27 mouse cellular contexts compared by ENCODE assay signal in the genomic region with DNA sequence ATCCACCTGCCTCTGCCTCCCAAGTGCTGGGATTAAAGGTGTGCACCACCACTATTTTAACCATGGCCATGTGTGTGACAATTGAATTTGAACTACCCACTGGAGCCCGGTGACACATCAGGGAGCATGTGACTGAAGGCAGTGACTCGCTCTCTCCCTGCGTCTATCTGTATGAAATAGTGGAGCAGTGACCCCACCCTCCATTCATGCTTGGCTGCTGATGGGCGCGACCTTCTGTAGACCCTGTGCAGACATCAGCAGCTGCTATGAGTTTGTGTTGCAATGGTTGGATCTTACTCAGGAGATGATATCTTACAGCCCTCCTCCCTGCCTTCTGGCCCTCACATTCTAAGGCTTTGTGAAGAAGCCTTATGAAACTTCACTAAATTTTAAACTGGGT. TPM values are rescaled to one million over a fixed set of nuclear protein-coding genes. Genes with fewer than 3 reads are reported as not detected.
DNase-seq lines count a peak whose midpoint lies in the region; ATAC-seq lines count a peak whose summit lies in the region.
"Had no signal": no experiment of that assay in that cellular context is flagged by ENCODE, and none has a peak within 500 bp of the region (broad histone marks: within the 10 kb centered on the region; RNA-seq: fewer than 3 reads in every experiment).

No protein-coding gene starts in this region.

- no peak overlapping the region for H3K9ac ChIP-seq in heart, embryonic 11.5 days (ENCODE audit: low read depth, low read length)
- no peak overlapping the region for H3K9ac ChIP-seq in kidney, embryonic 15.5 days
- no peak overlapping the region for H3K9ac ChIP-seq in hindbrain, embryonic 16.5 days (ENCODE audit: low read depth, low read length)
- H3K9ac ChIP-seq: embryonic facial prominence, embryonic 13.5 days; embryonic facial prominence, embryonic 15.5 days; forebrain, embryonic 12.5 days had no signal

- no peaks in the 10 kb centered on the region for H3K9me3 ChIP-seq in heart, embryonic 11.5 days (replicated peaks; ENCODE audit: control insufficient read depth, low read length)
- H3K9me3 ChIP-seq in kidney, embryonic 15.5 days (replicated peaks), result no peaks in the 10 kb centered on the region
- no peaks in the 10 kb centered on the region for H3K9me3 ChIP-seq in hindbrain, embryonic 16.5 days (ENCODE audit: control insufficient read depth, low read length)
- H3K9me3 ChIP-seq: embryonic facial prominence, embryonic 13.5 days; embryonic facial prominence, embryonic 15.5 days; forebrain, embryonic 10.5 days; forebrain, embryonic 12.5 days; G1E had no signal

- no peaks in the 10 kb centered on the region for H3K27me3 ChIP-seq in heart, embryonic 11.5 days (ENCODE audit: control insufficient read depth, insufficient read depth, low read length)
- no peaks in the 10 kb centered on the region for H3K27me3 ChIP-seq in kidney, embryonic 15.5 days
- no peaks in the 10 kb centered on the region for H3K27me3 ChIP-seq in hindbrain, embryonic 16.5 days (replicated peaks; ENCODE audit: control insufficient read depth, insufficient read depth, low read length)
- H3K27me3 ChIP-seq: embryonic facial prominence, embryonic 13.5 days; embryonic facial prominence, embryonic 15.5 days; forebrain, embryonic 12.5 days had no signal

- no peaks in the 10 kb centered on the region for H3K36me3 ChIP-seq in heart, embryonic 11.5 days (ENCODE audit: control insufficient read depth, insufficient read depth, low read length)
- no peaks in the 10 kb centered on the region for H3K36me3 ChIP-seq in kidney, embryonic 15.5 days
- H3K36me3 ChIP-seq in hindbrain, embryonic 16.5 days (ENCODE audit: control insufficient read depth, insufficient read depth, low read length), result no peaks in the 10 kb centered on the region
- H3K36me3 ChIP-seq: embryonic facial prominence, embryonic 13.5 days; embryonic facial prominence, embryonic 15.5 days; forebrain, embryonic 10.5 days; forebrain, embryonic 12.5 days; G1E had no signal

- no peak overlapping the region for H3K4me2 ChIP-seq in heart, embryonic 11.5 days
- H3K4me2 ChIP-seq in kidney, embryonic 15.5 days, result no peak overlapping the region
- no peak overlapping the region for H3K4me2 ChIP-seq in hindbrain, embryonic 16.5 days (ENCODE audit: low read length)
- H3K4me2 ChIP-seq: embryonic facial prominence, embryonic 13.5 days; embryonic facial prominence, embryonic 15.5 days; forebrain, embryonic 12.5 days had no signal

- H3K27ac ChIP-seq in heart, embryonic 11.5 days (ENCODE audit: low read depth, low read length), result no peak overlapping the region
- H3K27ac ChIP-seq in kidney, embryonic 15.5 days, result peak overlapping the region; percentile 48; the same call in 1 of the 2 replicates
- no peak overlapping the region for H3K27ac ChIP-seq in hindbrain, embryonic 16.5 days (ENCODE audit: low read depth, low read length)
- H3K27ac ChIP-seq: embryonic facial prominence, embryonic 13.5 days; embryonic facial prominence, embryonic 15.5 days; forebrain, embryonic 10.5 days; forebrain, embryonic 12.5 days had no signal

- no peaks in the 10 kb centered on the region for H3K4me1 ChIP-seq in heart, embryonic 11.5 days (ENCODE audit: control insufficient read depth, insufficient read depth, low read length)
- no peaks in the 10 kb centered on the region for H3K4me1 ChIP-seq in kidney, embryonic 15.5 days
- H3K4me1 ChIP-seq in hindbrain, embryonic 16.5 days (ENCODE audit: control insufficient read depth, insufficient read depth, low read depth, low read length), result no peaks in the 10 kb centered on the region
- H3K4me1 ChIP-seq: embryonic facial prominence, embryonic 13.5 days; embryonic facial prominence, embryonic 15.5 days; forebrain, embryonic 10.5 days; forebrain, embryonic 12.5 days had no signal

- peak; percentile 82 for DNase-seq in heart, adult 11 months
- no peak for DNase-seq in kidney, adult 9 months
- peak; percentile 73 for DNase-seq in 3T3-L1 (ENCODE audit: low read depth, low spot score)
- peak; percentile 60 for DNase-seq in NIH3T3 (ENCODE audit: low read depth)
- DNase-seq in adrenal gland, postnatal 4 days (ENCODE audit: low spot score in 2 of 2), result no peak
- DNase-seq: adrenal gland, adult 2 months; adrenal gland, postnatal 10 days; adrenal gland, postnatal 25 days; B cell, adult 2 months; cerebellum, adult 11-12 months; cerebellum, adult 2 months; cerebellum, adult 9-10 months; cerebellum, postnatal 14 days; cerebellum, postnatal 36 days; embryo, embryonic 11 days had no signal

- no peak overlapping the region for H3K4me3 ChIP-seq in heart, embryonic 11.5 days (ENCODE audit: low read depth, low read length)
- H3K4me3 ChIP-seq in kidney, embryonic 15.5 days (replicated peaks), result no peak overlapping the region
- no peak overlapping the region for H3K4me3 ChIP-seq in hindbrain, embryonic 16.5 days (ENCODE audit: low read length)
- H3K4me3 ChIP-seq: embryonic facial prominence, embryonic 13.5 days; embryonic facial prominence, embryonic 15.5 days; erythroblast, embryonic 14.5 days; forebrain, embryonic 10.5 days; forebrain, embryonic 12.5 days had no signal

- ATAC-seq in heart, embryonic 11.5 days (replicated peaks; ENCODE audit: insufficient number of reproducible peaks, low FRiP score, low TSS enrichment), result no peak
- no peak for ATAC-seq in kidney, embryonic 15.5 days (replicated peaks; ENCODE audit: low FRiP score)
- ATAC-seq in hindbrain, embryonic 16.5 days, result no peak
- ATAC-seq: CD4-positive, CD25-positive, alpha-beta regulatory T cell, adult 4 months; forebrain, embryonic 14.5 days; forebrain, embryonic 16.5 days had no signal

- WGBS in heart, embryonic 11.5 days (ENCODE audit: insufficient replicate concordance), result 72% methylated on average over 5 of the region's 5 CpGs
- 68% methylated on average over 5 of the region's 5 CpGs for WGBS in kidney, embryonic 15.5 days
- WGBS in hindbrain, embryonic 16.5 days, result 87% methylated on average over 5 of the region's 5 CpGs

RNA-seq across cellular contexts. Expression of a gene that starts 10.3 kb away (rescaled TPM):
- 65.8 and 67.9 TPM in 2 replicates for polyA plus RNA-seq in heart, embryonic 11.5 days (2014; fragmentation: Nextera tagmentation; extraction: Ambion mirVana)
- 104 and 105 TPM in 2 replicates for polyA plus RNA-seq in kidney, embryonic 15.5 days (2015; fragmentation: Nextera tagmentation; extraction: Ambion mirVana)
- 166 and 185 TPM in 2 replicates for polyA plus RNA-seq in hindbrain, embryonic 16.5 days (2015; fragmentation: Nextera tagmentation; extraction: Ambion mirVana)
- total RNA-seq in adrenal gland, postnatal 4 days (2021), result 10 to 100 TPM; 65.7 to 78.2 TPM

RNA-seq across cellular contexts. Expression of a gene that starts 20.3 kb away (rescaled TPM):
- polyA plus RNA-seq in heart, embryonic 11.5 days (2014; fragmentation: Nextera tagmentation; extraction: Ambion mirVana), result 4.4 and 6.0 TPM in 2 replicates
- 8.3 and 9.7 TPM in 2 replicates for polyA plus RNA-seq in kidney, embryonic 15.5 days (2015; fragmentation: Nextera tagmentation; extraction: Ambion mirVana)
- 8.2 and 8.7 TPM in 2 replicates for polyA plus RNA-seq in hindbrain, embryonic 16.5 days (2015; fragmentation: Nextera tagmentation; extraction: Ambion mirVana)
- total RNA-seq in adrenal gland, postnatal 4 days (2021), result 10 to 100 TPM; 10.8 to 11.1 TPM

RNA-seq across cellular contexts. Expression of a gene that starts 37.9 kb away (rescaled TPM):
- 22.0 and 29.1 TPM in 2 replicates for polyA plus RNA-seq in heart, embryonic 11.5 days (2014; fragmentation: Nextera tagmentation; extraction: Ambion mirVana)
- 80.8 and 95.2 TPM in 2 replicates for polyA plus RNA-seq in kidney, embryonic 15.5 days (2015; fragmentation: Nextera tagmentation; extraction: Ambion mirVana)
- 77.2 and 88.7 TPM in 2 replicates for polyA plus RNA-seq in hindbrain, embryonic 16.5 days (2015; fragmentation: Nextera tagmentation; extraction: Ambion mirVana)
- 100 to 1,000 TPM; 172 to 175 TPM for total RNA-seq in adrenal gland, postnatal 4 days (2021)

Comparison
In these comparisons a context has a peak if more than half of its experiments do, and no peak if none do; other contexts are left out.
1. DNase-seq: peak in heart, adult 11 months (single experiment), 3T3-L1 (single experiment) and NIH3T3 (single experiment); none in kidney, adult 9 months (single experiment) and adrenal gland, postnatal 4 days (0 of 2).